Mouse (Mus musculus): ENCODE measurements around the gene Tars. TPM values are rescaled to one million over a fixed set of nuclear protein-coding genes. Genes with fewer than 3 reads are reported as not detected.

The Tars gene
- polyA plus RNA-seq, 1 experiment, result 45.4 TPM

- no peak for DNase-seq (ENCODE audit: low read depth)
- TF ChIP-seq CTCF (IDR thresholded peaks at IDR 0.05; ENCODE audit: borderline replicate concordance, extremely low read depth, insufficient read depth, insufficient read length), result no peak
- TF ChIP-seq POLR2A (IDR thresholded peaks at IDR 0.05; ENCODE audit: borderline replicate concordance, extremely low read depth, insufficient read depth, insufficient read length, poor library complexity, severe bottlenecking), result no peak
These were observed 38.6 kb downstream of the Tars start for GRCm38 (mm10) chr15:11360888-11361287.

GRCm38 (mm10) chr15:11357501-11357900 is 42.0 kb downstream of the Tars start:
- DNase-seq (ENCODE audit: low read depth), result no peak
- TF ChIP-seq POLR2A (IDR thresholded peaks at IDR 0.05; ENCODE audit: borderline replicate concordance, extremely low read depth, insufficient read depth, insufficient read length, poor library complexity, severe bottlenecking) (no peak), CTCF (IDR thresholded peaks at IDR 0.05; ENCODE audit: borderline replicate concordance, extremely low read depth, insufficient read depth, insufficient read length) (no peak)

GRCm38 (mm10) chr15:11355865-11356264 is 43.6 kb downstream of the Tars start:
- no peak for DNase-seq (ENCODE audit: low read depth)
- TF ChIP-seq POLR2A (IDR thresholded peaks at IDR 0.05; ENCODE audit: borderline replicate concordance, extremely low read depth, insufficient read depth, insufficient read length, poor library complexity, severe bottlenecking) (no peak), CTCF (IDR thresholded peaks at IDR 0.05; ENCODE audit: borderline replicate concordance, extremely low read depth, insufficient read depth, insufficient read length) (no peak)

GRCm38 (mm10) chr15:11339467-11340180 is 59.8 kb downstream of the Tars start:
- no peak for TF ChIP-seq CTCF (IDR thresholded peaks at IDR 0.05; ENCODE audit: borderline replicate concordance, extremely low read depth, insufficient read depth, insufficient read length)
- no peak for TF ChIP-seq POLR2A (IDR thresholded peaks at IDR 0.05; ENCODE audit: borderline replicate concordance, extremely low read depth, insufficient read depth, insufficient read length, poor library complexity, severe bottlenecking)
- peak; percentile 82 for DNase-seq (ENCODE audit: low read depth)

Measured in brain, embryonic 14.5 days (tissue).